Mouse (Mus musculus): ENCODE data around the gene Chrdl2.

DNA sequence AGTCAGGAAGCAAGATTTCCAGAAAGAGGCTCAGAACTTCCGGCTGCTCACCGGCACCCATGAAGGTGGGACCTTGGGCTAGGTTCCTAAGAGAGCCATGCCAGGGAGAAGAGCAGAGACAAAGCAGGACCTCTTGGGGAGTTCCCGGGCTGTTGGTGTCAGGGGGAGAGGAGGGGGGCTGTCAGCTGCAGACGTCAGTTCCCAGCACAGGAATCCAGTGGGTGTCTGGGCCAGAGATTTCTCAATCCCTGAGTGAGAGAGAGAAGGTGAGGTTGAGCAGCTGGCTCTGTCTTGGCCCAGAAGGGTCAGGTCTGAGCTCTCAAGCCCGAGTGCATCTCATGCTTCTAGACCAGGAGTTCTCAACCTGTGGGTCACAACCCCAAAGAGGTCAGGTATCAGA, 27.7 kb downstream of the Chrdl2 start:
- TF ChIP-seq EP300 (IDR thresholded peaks at IDR 0.05; ENCODE audit: insufficient read depth, low read depth, low read length): no peak
- no peak for TF ChIP-seq POLR2A (IDR thresholded peaks at IDR 0.05; ENCODE audit: insufficient read depth, low read depth, low read length)
- no peak for TF ChIP-seq CTCF (IDR thresholded peaks at IDR 0.05)

Measured in heart, adult 2 months (tissue).